Mouse (Mus musculus) cortical plate, adult 2 months (tissue): Measurements from ENCODE around the gene Xrcc1. TPM values are rescaled to one million over a fixed set of nuclear protein-coding genes. Genes with fewer than 3 reads are reported as not detected.

Experiments
- H3K27ac ChIP-seq: fragments of 200-500 bp; 2 replicates; pipeline ENCODE4 v1.5.1; 2012; ENCODE audit warnings: low read length, control low read depth, inconsistent platforms; ENCODE audit not compliant: insufficient read depth
- H3K4me1 ChIP-seq: fragments of 200-500 bp; 2 replicates; pipeline ENCODE4 v1.6.1; 2011; ENCODE audit warnings: low read length; ENCODE audit not compliant: control insufficient read depth, insufficient read depth
- H3K4me3 ChIP-seq: fragments of 200-500 bp; 2 replicates; pipeline ENCODE4 v1.5.1; 2011; ENCODE audit warnings: mild to moderate bottlenecking, low read length, control low read depth; ENCODE audit not compliant: insufficient read depth
- CTCF ChIP-seq: fragments of 200-500 bp; IDR thresholded peaks from 2 replicates; pipeline ENCODE4 v1.5.1; 2011; ENCODE audit warnings: mild to moderate bottlenecking, control low read depth, low read length; ENCODE audit not compliant: insufficient read depth; ENCODE audit errors: extremely low read depth
- POLR2A ChIP-seq: fragments of 200-500 bp; IDR thresholded peaks from 2 replicates; pipeline ENCODE4 v1.6.1; 2011; ENCODE audit warnings: mild to moderate bottlenecking, low read length, control low read depth; ENCODE audit not compliant: insufficient read depth; ENCODE audit errors: extremely low read depth
- polyA plus RNA-seq: library from polyadenylated mRNA; depleted of rRNA; stranded (reverse); fragments of >200 nt; gene quantifications from 2 replicates; pipeline ENCODE4 v1.2.3, GENCODE M21; 2012; rRNA removed

The Xrcc1 gene
- polyA plus RNA-seq, 1 experiment, result 41.6 TPM

GRCm38 (mm10) chr7:24621193-24621592, 75.1 kb downstream of the Xrcc1 start:
- no peak overlapping the region for H3K27ac ChIP-seq
- no peak overlapping the region for H3K4me3 ChIP-seq
- H3K4me1 ChIP-seq, result no peaks in the 10 kb centered on the region
- TF ChIP-seq CTCF (no peak), POLR2A (no peak)

- H3K27ac ChIP-seq, result no peak overlapping the region
- no peak overlapping the region for H3K4me3 ChIP-seq
- no peaks in the 10 kb centered on the region for H3K4me1 ChIP-seq
- no peak for TF ChIP-seq POLR2A
- TF ChIP-seq CTCF, result no peak
Measured at GRCm38 (mm10) chr7:24622967-24623366, 76.9 kb downstream of the Xrcc1 start.

Other genes starting within 250 kb of the Xrcc1 start
- gene Zfp61, start 245.1 kb upstream of the Xrcc1 start, polyA plus RNA-seq, result 22.9 and 27.6 TPM in 2 replicates
- gene Zfp94, start 229.6 kb upstream of the Xrcc1 start, polyA plus RNA-seq, result 20.2 and 22.4 TPM in 2 replicates
- 0.29 TPM in 1 of 2 replicates, not detected in the other for gene Tescl, start 212.4 kb upstream of the Xrcc1 start, polyA plus RNA-seq
- gene Lypd5, start 197.1 kb upstream of the Xrcc1 start, polyA plus RNA-seq, result not detected in 2 replicates
- gene Kcnn4, start 176.0 kb upstream of the Xrcc1 start, polyA plus RNA-seq, result 0.47 and 0.77 TPM in 2 replicates
- 81.7 and 84.5 TPM in 2 replicates for gene Smg9, start 146.7 kb upstream of the Xrcc1 start, polyA plus RNA-seq
- 0.55 and 1.4 TPM in 2 replicates for gene Irgc1, start 94.0 kb upstream of the Xrcc1 start, polyA plus RNA-seq
- gene Plaur, start 83.8 kb upstream of the Xrcc1 start, polyA plus RNA-seq, result 1.3 and 1.5 TPM in 2 replicates
- 234 and 237 TPM in 2 replicates for gene Cadm4, start 64.3 kb upstream of the Xrcc1 start, polyA plus RNA-seq
- gene Zfp428, start 39.3 kb upstream of the Xrcc1 start, polyA plus RNA-seq, result 71.7 and 73.4 TPM in 2 replicates
- not detected in 2 replicates for gene AC161166.1, start 33.8 kb upstream of the Xrcc1 start, polyA plus RNA-seq
- gene Irgq, start 15.6 kb upstream of the Xrcc1 start, polyA plus RNA-seq, result 52.9 and 53.9 TPM in 2 replicates
- gene Pinlyp, start 171 bp upstream of the Xrcc1 start, polyA plus RNA-seq, result 0.33 TPM in 1 of 2 replicates, not detected in the other
- 18.4 and 19.4 TPM in 2 replicates for gene Ethe1, start 41.3 kb downstream of the Xrcc1 start, polyA plus RNA-seq
- 7.3 and 7.4 TPM in 2 replicates for gene Zfp575, start 41.4 kb downstream of the Xrcc1 start, polyA plus RNA-seq
- gene Phldb3, start 64.5 kb downstream of the Xrcc1 start, polyA plus RNA-seq, result 0.08 and 0.11 TPM in 2 replicates
- not detected in 2 replicates for gene Lypd3, start 90.3 kb downstream of the Xrcc1 start, polyA plus RNA-seq
- gene Tex101, start 130.4 kb downstream of the Xrcc1 start, polyA plus RNA-seq, result not detected in 2 replicates
- gene BC049730, start 163.0 kb downstream of the Xrcc1 start, polyA plus RNA-seq, result not detected in 2 replicates
- not detected in 2 replicates for gene Gm4763, start 180.6 kb downstream of the Xrcc1 start, polyA plus RNA-seq
- gene Cd177, start 214.0 kb downstream of the Xrcc1 start, polyA plus RNA-seq, result not detected in 2 replicates
- 0.19 TPM in 1 of 2 replicates, not detected in the other for gene Ceacam10, start 230.9 kb downstream of the Xrcc1 start, polyA plus RNA-seq